In the genomic region with DNA sequence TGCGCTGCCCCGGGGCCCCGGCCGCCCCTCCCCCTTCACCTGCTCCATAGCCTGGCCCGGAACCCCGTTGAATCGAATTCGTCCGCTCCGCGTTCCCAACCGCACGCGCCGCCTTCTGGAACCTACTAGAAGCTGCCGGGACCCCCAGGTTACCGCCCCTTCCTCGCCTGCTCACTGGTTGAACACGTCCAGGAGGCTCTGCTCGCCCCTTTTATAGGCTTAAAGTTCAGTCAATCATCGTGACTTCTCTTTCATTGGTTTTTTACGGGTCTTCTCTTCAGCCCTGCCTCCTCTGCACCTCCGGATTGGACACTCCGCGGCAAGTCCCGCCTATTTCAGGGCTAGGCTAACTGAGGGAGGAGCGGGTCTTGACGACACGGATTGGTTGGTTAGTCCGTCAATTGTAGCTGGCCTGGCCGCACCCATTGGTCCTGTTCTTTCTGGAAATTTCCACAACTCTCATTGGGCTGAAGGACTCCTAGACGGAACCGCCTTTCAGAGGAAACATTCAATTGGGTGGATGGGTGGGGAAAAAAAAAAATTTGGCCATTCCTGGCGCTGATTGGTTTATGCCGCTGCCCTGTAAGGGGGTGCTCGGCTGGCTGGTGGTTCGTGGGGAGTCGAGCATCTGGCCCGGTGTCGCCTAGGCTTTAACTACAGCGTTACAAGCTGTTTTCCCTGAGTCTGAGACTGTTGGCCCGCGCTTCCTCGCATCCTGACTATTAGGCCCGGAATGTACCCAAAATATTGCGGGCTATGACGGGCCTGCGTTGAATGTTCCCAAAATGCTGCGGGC, we compare ENCODE assay signal across 8 mouse cellular contexts. TPM values are rescaled to one million over a fixed set of nuclear protein-coding genes. Genes with fewer than 3 reads are reported as not detected.
DNase-seq lines count a peak whose midpoint lies in the region; ATAC-seq and TF ChIP-seq lines count a peak whose summit lies in the region.

Gene Stip1 (minus strand): TSS at position 127 of the 796 bp plus-strand sequence.

- TF ChIP-seq CTCF in ES-Bruce4 (IDR thresholded peaks at IDR 0.05; ENCODE audit: low read depth, low read length), result no peak
- peak; percentile 70 for TF ChIP-seq CTCF in liver, postnatal 0 days (IDR thresholded peaks at IDR 0.05; ENCODE audit: low read depth)

- peak; percentile 100 for DNase-seq in heart, postnatal 10 days
- peak; percentile 100 for DNase-seq in large intestine, adult 2 months (ENCODE audit: low read depth, low spot score)
- DNase-seq in liver, postnatal 0 days, result peak; percentile 98
- peak; percentile 98 for DNase-seq in testis, postnatal 10 days (ENCODE audit: low spot score)

- H3K4me1 ChIP-seq in ES-Bruce4 (ENCODE audit: control insufficient read depth, insufficient read depth, low read length), result no peaks in the 10 kb centered on the region
- H3K4me1 ChIP-seq in forebrain, embryonic 13.5 days, result peaks cover 45% of the 10 kb centered on the region
- peaks cover 23% of the 10 kb centered on the region for H3K4me1 ChIP-seq in liver, postnatal 0 days (ENCODE audit: insufficient read depth)
- peaks cover 22% of the 10 kb centered on the region for H3K4me1 ChIP-seq in neural tube, embryonic 14.5 days (ENCODE audit: control insufficient read depth, insufficient read depth, low read length)

- H3K27ac ChIP-seq in ES-Bruce4 (ENCODE audit: insufficient read depth, low read length), result peak within 1 kb of the TSS; percentile 62
- H3K27ac ChIP-seq in forebrain, embryonic 13.5 days, result peak within 1 kb of the TSS; percentile 94
- peak within 1 kb of the TSS; percentile 96 for H3K27ac ChIP-seq in liver, postnatal 0 days (ENCODE audit: low read depth)
- peak within 1 kb of the TSS; percentile 88 for H3K27ac ChIP-seq in neural tube, embryonic 14.5 days (ENCODE audit: low read depth, low read length)

- intact Hi-C loops in heart, postnatal 10 days (cut with DNase I), result loop anchor here (5.0 kb wide), 1 partner anchor 43 kb away; the partner anchor contains the start of genes Nudt22 and Trpt1

- 1% methylated on average over 49 of the region's 49 CpGs for WGBS in forebrain, embryonic 13.5 days
- WGBS in large intestine, adult 2 months, result 2% methylated on average over 49 of the region's 49 CpGs
- under 1% methylated on average over 46 of the region's 49 CpGs for WGBS in liver, postnatal 0 days (ENCODE audit: insufficient replicate concordance)
- WGBS in neural tube, embryonic 14.5 days, result under 1% methylated on average over 49 of the region's 49 CpGs

- H3K27me3 ChIP-seq in ES-Bruce4 (ENCODE audit: control insufficient read depth, insufficient read depth, low read length, poor library complexity, severe bottlenecking), result no peaks in the 10 kb centered on the region
- H3K27me3 ChIP-seq in forebrain, embryonic 13.5 days, result no peaks in the 10 kb centered on the region
- no peaks in the 10 kb centered on the region for H3K27me3 ChIP-seq in liver, postnatal 0 days (ENCODE audit: insufficient read depth, low read length)
- H3K27me3 ChIP-seq in neural tube, embryonic 14.5 days (ENCODE audit: control insufficient read depth, insufficient read depth, low read length), result no peaks in the 10 kb centered on the region

- TF ChIP-seq POLR2A in ES-Bruce4 (IDR thresholded peaks at IDR 0.05; ENCODE audit: insufficient read depth, low read length), result peak; percentile 93

- peaks cover 15% of the 10 kb centered on the region for H3K36me3 ChIP-seq in ES-Bruce4 (ENCODE audit: control insufficient read depth, insufficient read depth, low read length, poor library complexity, severe bottlenecking)
- H3K36me3 ChIP-seq in forebrain, embryonic 13.5 days (ENCODE audit: poor library complexity, severe bottlenecking), result peaks cover 13% of the 10 kb centered on the region
- peaks cover 4% of the 10 kb centered on the region for H3K36me3 ChIP-seq in liver, postnatal 0 days (replicated peaks; ENCODE audit: insufficient read depth, low read length)
- peaks cover 4% of the 10 kb centered on the region for H3K36me3 ChIP-seq in neural tube, embryonic 14.5 days (ENCODE audit: control insufficient read depth, insufficient read depth, low read length)

- no peak for TF ChIP-seq EP300 in ES-Bruce4 (IDR thresholded peaks at IDR 0.05; ENCODE audit: insufficient read depth, low read depth, low read length)
- peak; percentile 57; the same call in 1 of the 2 replicates for TF ChIP-seq EP300 in liver, postnatal 0 days (IDR thresholded peaks at IDR 0.05; ENCODE audit: low read depth)

- H3K9me3 ChIP-seq in ES-Bruce4 (replicated peaks; ENCODE audit: control insufficient read depth, insufficient read depth, low read length, poor library complexity, severe bottlenecking), result no peaks in the 10 kb centered on the region
- no peaks in the 10 kb centered on the region for H3K9me3 ChIP-seq in forebrain, embryonic 13.5 days (replicated peaks)
- no peaks in the 10 kb centered on the region for H3K9me3 ChIP-seq in liver, postnatal 0 days (ENCODE audit: low read length)
- no peaks in the 10 kb centered on the region for H3K9me3 ChIP-seq in neural tube, embryonic 14.5 days (ENCODE audit: control insufficient read depth, low read length)

- ATAC-seq in cerebellum, adult (ENCODE audit: insufficient number of reproducible peaks, low FRiP score, low TSS enrichment), result peak; percentile 99
- peak; percentile 99 for ATAC-seq in forebrain, embryonic 13.5 days
- ATAC-seq in liver, postnatal 0 days, result peak; percentile 98
- ATAC-seq in neural tube, embryonic 14.5 days (ENCODE audit: low read depth), result peak; percentile 99

- peak within 1 kb of the TSS; percentile 92 for H3K4me3 ChIP-seq in ES-Bruce4 (ENCODE audit: low read depth, low read length)
- peak within 1 kb of the TSS; percentile 96 for H3K4me3 ChIP-seq in forebrain, embryonic 13.5 days
- peak within 1 kb of the TSS; percentile 97 for H3K4me3 ChIP-seq in liver, postnatal 0 days (ENCODE audit: low read depth, low read length)
- peak within 1 kb of the TSS; percentile 84 for H3K4me3 ChIP-seq in neural tube, embryonic 14.5 days (ENCODE audit: low read depth, low read length)

- peak within 1 kb of the TSS; percentile 95 for H3K9ac ChIP-seq in ES-Bruce4 (ENCODE audit: low read depth, poor library complexity, severe bottlenecking)
- peak within 1 kb of the TSS; percentile 98 for H3K9ac ChIP-seq in forebrain, embryonic 13.5 days
- H3K9ac ChIP-seq in liver, postnatal 0 days (replicated peaks), result peak within 1 kb of the TSS; percentile 94
- H3K9ac ChIP-seq in neural tube, embryonic 14.5 days (replicated peaks; ENCODE audit: low read depth, low read length), result peak within 1 kb of the TSS; percentile 96

- peak within 1 kb of the TSS; percentile 85 for H3K4me2 ChIP-seq in forebrain, embryonic 13.5 days
- H3K4me2 ChIP-seq in liver, postnatal 0 days (ENCODE audit: low read depth, low read length), result peak within 1 kb of the TSS; percentile 92
- H3K4me2 ChIP-seq in neural tube, embryonic 14.5 days (ENCODE audit: low read depth, low read length), result peak within 1 kb of the TSS; percentile 69

RNA-seq across cellular contexts. Expression of gene Stip1, which starts in this region (rescaled TPM):
- polyA plus RNA-seq in ES-Bruce4 (2011; ENCODE audit: insufficient read depth, insufficient read length, low read depth, missing spikeins), result 519 and 544 TPM in 2 replicates
- polyA plus RNA-seq in forebrain, embryonic 13.5 days (2015; fragmentation: Nextera tagmentation; extraction: Ambion mirVana), result 289 and 311 TPM in 2 replicates
- total RNA-seq in heart, postnatal 10 days (2021), result 100 to 1,000 TPM; 104 to 117 TPM
- 43.9 and 51.2 TPM in 2 replicates for polyA plus RNA-seq in large intestine, adult 2 months (2012; rRNA removed)
- polyA plus RNA-seq in liver, postnatal 0 days (2015; fragmentation: Nextera tagmentation; extraction: Ambion mirVana), result 47.2 and 51.4 TPM in 2 replicates
- polyA plus RNA-seq in neural tube, embryonic 14.5 days (2014; fragmentation: Nextera tagmentation; extraction: Ambion mirVana), result 207 and 215 TPM in 2 replicates

Comparison
In these comparisons a context has a peak if more than half of its experiments do, and no peak if none do; other contexts are left out.
1. Peak in every context shown above with its lines: DNase-seq, ATAC-seq, H3K4me3 ChIP-seq and H3K27ac ChIP-seq.